Mouse (Mus musculus): ENCODE measurements around the gene Vsig2. TPM values are rescaled to one million over a fixed set of nuclear protein-coding genes. Genes with fewer than 3 reads are reported as not detected.

The Vsig2 gene
- polyA plus RNA-seq, 1 experiment from 2014 or later: not detected

DNA sequence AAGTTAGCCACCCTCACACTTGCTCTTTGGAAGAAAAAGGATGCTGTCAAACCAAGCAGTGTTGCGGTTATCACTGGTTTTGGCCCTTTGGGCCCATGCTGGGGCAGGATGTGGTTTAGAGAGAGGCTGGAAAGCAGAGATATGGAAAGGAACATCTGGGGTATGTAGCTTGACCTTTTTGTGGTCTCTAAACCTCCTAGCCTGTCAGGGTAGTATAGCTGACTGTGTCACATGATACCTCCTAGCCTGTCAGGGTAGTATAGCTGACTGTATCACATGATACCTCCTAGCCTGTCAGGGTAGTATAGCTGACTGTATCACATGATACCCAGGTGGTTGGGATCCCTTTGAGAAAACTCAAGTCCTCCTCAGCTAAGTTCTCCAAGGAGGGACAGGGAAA lies 15.2 kb downstream of the Vsig2 start:
- WGBS: 95% methylated on average over 1 of the region's 1 CpGs
- Histone ChIP-seq H3K36me3 (ENCODE audit: control insufficient read depth, insufficient read depth, low read length) (no peaks in the 10 kb centered on the region), H3K4me2 (no peak overlapping the region), H3K4me1 (ENCODE audit: control insufficient read depth, insufficient read depth, low read length) (peaks cover 5% of the 10 kb centered on the region; the same call in 1 of the 2 replicates), H3K9ac (ENCODE audit: low read length) (no peak overlapping the region), H3K27ac (ENCODE audit: low read depth, low read length) (no peak overlapping the region), H3K4me3 (ENCODE audit: low read depth, low read length) (no peak overlapping the region), H3K27me3 (ENCODE audit: control insufficient read depth, insufficient read depth, low read length) (peaks cover 39% of the 10 kb centered on the region), H3K9me3 (ENCODE audit: control insufficient read depth, low read length) (no peaks in the 10 kb centered on the region)
- ATAC-seq (ENCODE audit: low FRiP score): no peak
- DNase-seq (ENCODE audit: low spot score, missing footprints): no peak

DNA sequence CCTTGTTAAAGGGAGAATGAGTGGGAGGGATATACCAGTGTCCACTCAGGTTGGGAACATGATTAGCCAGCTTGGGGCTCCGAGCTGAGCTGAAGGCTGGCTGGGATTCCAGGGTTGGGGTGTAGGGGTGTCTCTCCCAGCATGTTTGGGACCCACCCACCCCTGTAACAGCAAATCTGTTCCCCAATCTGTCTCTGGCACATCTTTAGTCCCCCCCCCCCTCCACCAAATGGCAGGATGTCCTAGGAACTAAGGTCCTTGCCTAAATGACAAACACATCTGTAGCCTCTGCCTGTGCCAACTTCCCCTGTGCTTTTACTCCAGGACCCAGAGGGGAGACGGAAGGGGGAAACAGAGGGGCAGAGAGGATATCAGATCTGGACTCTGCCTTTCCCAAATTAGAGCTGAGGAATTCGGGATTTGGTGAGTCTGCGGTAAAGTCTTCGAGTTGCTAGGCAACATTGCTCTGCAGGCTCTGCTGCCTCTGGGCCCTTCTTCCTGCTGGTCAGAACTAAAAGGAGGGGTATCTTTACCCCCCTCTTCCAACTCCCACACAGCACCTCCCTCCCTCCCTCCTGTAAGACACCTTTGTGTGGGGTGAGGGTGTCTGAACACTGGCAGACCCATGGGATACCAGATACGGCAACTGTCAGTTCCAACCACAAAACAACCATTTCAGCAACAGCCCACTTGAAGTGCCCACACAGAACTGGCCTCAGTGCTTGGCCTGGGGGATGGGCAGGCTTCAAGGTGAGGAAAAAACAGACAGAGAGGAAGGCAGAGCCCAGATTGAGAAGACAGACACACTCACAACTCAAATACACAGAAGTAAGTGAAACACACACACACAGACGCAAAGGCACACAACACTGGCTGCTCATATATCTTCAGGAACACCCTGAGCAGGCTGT lies 16.0 kb downstream of the Vsig2 start, which contains the start of gene Siae:
Siae (plus strand) TSS at position 861 of the 911 bp plus-strand sequence.
- 21% methylated on average over 7 of the region's 7 CpGs for WGBS
- Histone ChIP-seq H3K27ac (ENCODE audit: low read depth, low read length) (no peak within 1 kb of the TSS), H3K9me3 (ENCODE audit: control insufficient read depth, low read length) (no peaks in the 10 kb centered on the region), H3K27me3 (ENCODE audit: control insufficient read depth, insufficient read depth, low read length) (peaks cover 31% of the 10 kb centered on the region), H3K36me3 (ENCODE audit: control insufficient read depth, insufficient read depth, low read length) (no peaks in the 10 kb centered on the region), H3K4me3 (ENCODE audit: low read depth, low read length) (no peak within 1 kb of the TSS), H3K4me1 (ENCODE audit: control insufficient read depth, insufficient read depth, low read length) (peaks cover 5% of the 10 kb centered on the region; the same call in 1 of the 2 replicates), H3K4me2 (no peak within 1 kb of the TSS), H3K9ac (ENCODE audit: low read length) (no peak within 1 kb of the TSS)
- no peak for ATAC-seq (ENCODE audit: low FRiP score)
- DNase-seq (ENCODE audit: low spot score, missing footprints): no peak

- no peaks in the 10 kb centered on the region for H3K36me3 ChIP-seq (ENCODE audit: control insufficient read depth, insufficient read depth, low read length)
- no peaks in the 10 kb centered on the region for H3K9me3 ChIP-seq (ENCODE audit: control insufficient read depth, low read length)
- H3K4me1 ChIP-seq (ENCODE audit: control insufficient read depth, insufficient read depth, low read length): peaks cover 5% of the 10 kb centered on the region; the same call in 1 of the 2 replicates
- ATAC-seq (ENCODE audit: low FRiP score): no peak
- H3K4me2 ChIP-seq: no peak overlapping the region
- H3K4me3 ChIP-seq (ENCODE audit: low read depth, low read length): no peak overlapping the region
- H3K9ac ChIP-seq (ENCODE audit: low read length): no peak overlapping the region
- H3K27me3 ChIP-seq (ENCODE audit: control insufficient read depth, insufficient read depth, low read length): peaks cover 18% of the 10 kb centered on the region
- WGBS: 76% methylated on average over 3 of the region's 3 CpGs
- DNase-seq (ENCODE audit: low spot score, missing footprints): no peak
- no peak overlapping the region for H3K27ac ChIP-seq (ENCODE audit: low read depth, low read length)
Measured at GRCm38 (mm10) chr9:37556366-37556765, 17.3 kb downstream of the Vsig2 start.

GRCm38 (mm10) chr9:37560617-37561016 lies 21.6 kb downstream of the Vsig2 start:
- H3K9ac ChIP-seq (ENCODE audit: low read length): no peak overlapping the region
- H3K4me3 ChIP-seq (ENCODE audit: low read depth, low read length): no peak overlapping the region
- H3K9me3 ChIP-seq (ENCODE audit: control insufficient read depth, low read length): no peaks in the 10 kb centered on the region
- H3K27me3 ChIP-seq (ENCODE audit: control insufficient read depth, insufficient read depth, low read length): no peaks in the 10 kb centered on the region
- H3K4me1 ChIP-seq (ENCODE audit: control insufficient read depth, insufficient read depth, low read length): no peaks in the 10 kb centered on the region
- no peak overlapping the region for H3K27ac ChIP-seq (ENCODE audit: low read depth, low read length)
- 91% methylated on average over 2 of the region's 2 CpGs for WGBS
- no peak overlapping the region for H3K4me2 ChIP-seq
- H3K36me3 ChIP-seq (ENCODE audit: control insufficient read depth, insufficient read depth, low read length): no peaks in the 10 kb centered on the region
- DNase-seq (ENCODE audit: low spot score, missing footprints) (peak; percentile 8), ATAC-seq (ENCODE audit: low FRiP score) (no peak)

DNA sequence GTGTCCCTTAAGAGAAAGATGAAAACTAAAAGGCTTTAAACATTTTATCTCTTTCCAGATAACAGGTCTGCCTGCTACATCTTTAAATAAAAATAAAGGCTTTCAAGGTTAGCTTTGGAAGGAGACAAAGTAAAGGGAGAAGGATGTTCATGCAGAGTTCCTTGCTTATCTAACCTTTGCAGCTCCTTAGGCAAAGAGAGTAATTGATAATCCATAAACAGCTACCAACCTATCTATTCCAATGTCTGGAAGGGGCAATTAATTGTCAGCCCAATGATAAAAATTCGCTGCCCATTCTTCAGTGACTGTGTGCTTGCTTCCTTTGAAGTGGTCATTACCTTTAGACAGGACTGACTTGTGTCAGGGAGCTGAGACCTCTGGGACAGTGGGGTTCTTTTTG lies 24.8 kb downstream of the Vsig2 start:
- 64% methylated on average over 1 of the region's 1 CpGs for WGBS
- Histone ChIP-seq H3K4me2 (no peak overlapping the region), H3K9me3 (ENCODE audit: control insufficient read depth, low read length) (no peaks in the 10 kb centered on the region), H3K4me3 (ENCODE audit: low read depth, low read length) (no peak overlapping the region), H3K4me1 (ENCODE audit: control insufficient read depth, insufficient read depth, low read length) (no peaks in the 10 kb centered on the region), H3K36me3 (ENCODE audit: control insufficient read depth, insufficient read depth, low read length) (no peaks in the 10 kb centered on the region), H3K27ac (ENCODE audit: low read depth, low read length) (no peak overlapping the region), H3K27me3 (ENCODE audit: control insufficient read depth, insufficient read depth, low read length) (no peaks in the 10 kb centered on the region), H3K9ac (ENCODE audit: low read length) (no peak overlapping the region)
- DNase-seq (ENCODE audit: low spot score, missing footprints) (no peak), ATAC-seq (ENCODE audit: low FRiP score) (no peak)

- ATAC-seq (ENCODE audit: low FRiP score): no peak
- no peaks in the 10 kb centered on the region for H3K36me3 ChIP-seq (ENCODE audit: control insufficient read depth, insufficient read depth, low read length)
Measured at GRCm38 (mm10) chr9:37567019-37567418, 28.0 kb downstream of the Vsig2 start.

DNA sequence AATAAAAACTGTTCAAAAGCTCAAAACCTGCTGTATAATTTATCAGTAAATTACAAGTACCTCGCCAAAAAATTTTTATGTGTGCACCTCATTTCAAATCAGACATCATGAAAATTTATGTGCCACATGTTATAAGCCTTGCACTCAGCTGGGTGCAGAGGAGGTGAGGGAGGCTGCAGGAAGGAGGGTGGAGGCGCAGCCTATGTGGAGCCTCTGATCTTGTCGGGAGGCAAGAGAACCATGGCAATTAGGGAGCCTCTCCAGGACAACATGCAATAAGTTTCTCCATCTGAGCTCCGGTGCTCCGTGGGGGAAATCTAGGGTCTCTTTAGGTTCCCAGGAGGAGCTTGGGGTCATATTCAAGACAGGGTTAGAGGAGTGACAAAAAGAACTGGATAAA lies 28.4 kb downstream of the Vsig2 start:
- no peak for ATAC-seq (ENCODE audit: low FRiP score)
- 62% methylated on average over 5 of the region's 5 CpGs for WGBS
- H3K4me2 ChIP-seq: no peak overlapping the region
- no peak overlapping the region for H3K27ac ChIP-seq (ENCODE audit: low read depth, low read length)
- H3K9ac ChIP-seq (ENCODE audit: low read length): no peak overlapping the region
- no peaks in the 10 kb centered on the region for H3K36me3 ChIP-seq (ENCODE audit: control insufficient read depth, insufficient read depth, low read length)
- no peak for DNase-seq (ENCODE audit: low spot score, missing footprints)
- H3K27me3 ChIP-seq (ENCODE audit: control insufficient read depth, insufficient read depth, low read length): no peaks in the 10 kb centered on the region
- H3K4me1 ChIP-seq (ENCODE audit: control insufficient read depth, insufficient read depth, low read length): no peaks in the 10 kb centered on the region
- no peaks in the 10 kb centered on the region for H3K9me3 ChIP-seq (ENCODE audit: control insufficient read depth, low read length)
- H3K4me3 ChIP-seq (ENCODE audit: low read depth, low read length): no peak overlapping the region

More at GRCm38 (mm10) chr9:37567019-37567418, 28.0 kb downstream of the Vsig2 start:
- Histone ChIP-seq H3K4me3 (ENCODE audit: low read depth, low read length) (no peak overlapping the region), H3K4me2 (no peak overlapping the region), H3K9ac (ENCODE audit: low read length) (no peak overlapping the region), H3K4me1 (ENCODE audit: control insufficient read depth, insufficient read depth, low read length) (no peaks in the 10 kb centered on the region), H3K27me3 (ENCODE audit: control insufficient read depth, insufficient read depth, low read length) (no peaks in the 10 kb centered on the region), H3K27ac (ENCODE audit: low read depth, low read length) (no peak overlapping the region), H3K9me3 (ENCODE audit: control insufficient read depth, low read length) (no peaks in the 10 kb centered on the region)
- no peak for DNase-seq (ENCODE audit: low spot score, missing footprints)
- WGBS: 95% methylated on average over 2 of the region's 2 CpGs

DNA sequence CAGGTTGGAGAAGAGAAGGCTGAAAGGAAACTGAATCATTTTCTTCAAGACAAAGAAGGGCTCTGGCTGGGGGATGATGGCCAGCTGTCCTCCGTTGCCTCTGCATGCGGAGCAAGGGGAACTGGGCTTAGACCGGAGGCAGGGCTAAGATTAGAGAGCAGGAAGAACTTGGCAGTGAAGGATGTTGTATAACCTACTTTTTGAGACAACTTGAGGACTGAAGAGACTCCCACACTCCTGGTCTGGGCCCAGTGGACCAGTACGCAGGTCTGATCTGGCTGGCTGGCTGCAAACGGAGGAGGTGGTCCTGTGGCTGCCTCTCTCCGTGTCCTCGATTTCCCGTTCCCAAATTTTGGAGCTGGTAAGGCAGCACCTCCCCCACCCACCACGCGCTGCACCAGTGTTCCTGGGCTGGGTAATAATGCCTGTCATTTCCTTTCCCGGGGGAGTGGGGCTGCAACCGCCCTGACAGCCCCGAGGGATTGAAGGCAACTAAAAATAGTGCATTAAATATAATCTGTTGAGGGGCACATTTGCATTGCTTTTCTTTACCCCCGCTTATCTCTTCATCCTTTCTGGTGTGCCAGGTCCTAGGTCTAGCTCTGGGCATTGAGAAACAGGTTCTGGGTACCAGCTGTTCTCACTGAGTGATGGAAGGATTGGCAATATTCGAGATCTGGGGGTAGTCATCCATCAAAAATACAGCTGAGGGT lies 29.0 kb downstream of the Vsig2 start:
- ATAC-seq (ENCODE audit: low FRiP score) (no peak), DNase-seq (ENCODE audit: low spot score, missing footprints) (no peak)
- H3K4me1 ChIP-seq (ENCODE audit: control insufficient read depth, insufficient read depth, low read length): no peaks in the 10 kb centered on the region
- no peak overlapping the region for H3K27ac ChIP-seq (ENCODE audit: low read depth, low read length)
- no peak overlapping the region for H3K9ac ChIP-seq (ENCODE audit: low read length)
- no peak overlapping the region for H3K4me3 ChIP-seq (ENCODE audit: low read depth, low read length)
- no peaks in the 10 kb centered on the region for H3K9me3 ChIP-seq (ENCODE audit: control insufficient read depth, low read length)
- 51% methylated on average over 15 of the region's 15 CpGs for WGBS
- no peaks in the 10 kb centered on the region for H3K36me3 ChIP-seq (ENCODE audit: control insufficient read depth, insufficient read depth, low read length)
- no peak overlapping the region for H3K4me2 ChIP-seq
- H3K27me3 ChIP-seq (ENCODE audit: control insufficient read depth, insufficient read depth, low read length): no peaks in the 10 kb centered on the region

DNA sequence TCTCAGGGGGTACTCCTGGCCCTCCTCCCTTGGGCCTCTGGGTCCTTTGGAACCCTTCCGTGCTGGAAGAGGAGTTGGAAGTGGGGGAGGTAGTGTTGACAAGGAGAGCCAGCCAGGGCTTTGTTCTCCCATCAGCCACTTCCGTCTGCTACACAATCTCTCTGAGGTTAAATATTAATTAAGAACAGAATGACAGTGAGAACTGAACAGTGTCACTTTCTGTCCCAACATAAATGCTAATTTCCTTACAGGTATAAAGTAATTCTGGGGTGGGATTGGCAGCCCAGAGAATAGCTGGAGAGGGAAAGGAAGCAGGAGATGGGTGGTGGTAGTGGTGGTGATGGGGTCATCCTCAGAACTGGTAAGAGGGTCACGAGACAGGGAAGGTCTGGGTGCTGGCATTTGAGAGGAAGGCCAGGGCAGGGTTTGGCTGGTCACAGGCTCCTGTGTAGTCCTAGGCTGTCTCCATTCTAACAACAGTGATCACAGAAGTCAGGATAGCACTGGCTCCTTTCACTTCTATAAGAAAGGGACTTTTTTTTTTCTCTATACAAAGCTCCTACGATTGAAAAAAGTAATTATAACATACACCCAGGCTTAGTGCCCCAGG lies 29.7 kb downstream of the Vsig2 start:
- DNase-seq (ENCODE audit: low spot score, missing footprints) (no peak), ATAC-seq (ENCODE audit: low FRiP score) (no peak)
- WGBS: 55% methylated on average over 4 of the region's 4 CpGs
- no peak overlapping the region for H3K27ac ChIP-seq (ENCODE audit: low read depth, low read length)
- no peaks in the 10 kb centered on the region for H3K36me3 ChIP-seq (ENCODE audit: control insufficient read depth, insufficient read depth, low read length)
- no peaks in the 10 kb centered on the region for H3K27me3 ChIP-seq (ENCODE audit: control insufficient read depth, insufficient read depth, low read length)
- H3K9me3 ChIP-seq (ENCODE audit: control insufficient read depth, low read length): no peaks in the 10 kb centered on the region
- no peak overlapping the region for H3K4me2 ChIP-seq
- no peaks in the 10 kb centered on the region for H3K4me1 ChIP-seq (ENCODE audit: control insufficient read depth, insufficient read depth, low read length)
- no peak overlapping the region for H3K4me3 ChIP-seq (ENCODE audit: low read depth, low read length)
- no peak overlapping the region for H3K9ac ChIP-seq (ENCODE audit: low read length)

All from midbrain, embryonic 11.5 days (tissue).